Mouse (Mus musculus): ENCODE measurements around the gene Sympk.

DNA sequence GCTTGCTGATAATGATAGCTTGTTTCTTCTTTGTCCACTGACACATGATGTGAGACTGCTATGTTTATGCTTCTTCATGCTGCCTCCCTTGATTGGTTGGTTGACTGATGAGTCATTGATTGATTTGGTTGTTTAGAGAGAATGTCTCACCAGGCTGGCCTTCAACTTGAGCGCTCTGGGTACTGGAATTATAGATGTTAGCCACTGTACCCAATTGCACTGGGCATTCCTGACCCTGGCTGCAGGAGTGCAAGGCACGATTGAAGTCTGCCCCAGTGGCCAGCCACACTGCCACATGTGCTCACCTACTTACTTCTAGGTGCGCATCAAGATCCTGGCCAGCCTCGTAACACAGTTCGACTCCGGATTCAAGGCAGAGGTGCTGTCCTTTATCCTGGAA is 20.4 kb downstream of the Sympk start:
- no peak for TF ChIP-seq EP300 (IDR thresholded peaks at IDR 0.05; ENCODE audit: low read length)
- no peak for TF ChIP-seq ZKSCAN1 (IDR thresholded peaks at IDR 0.05; ENCODE audit: borderline replicate concordance, low read depth, low read length)

All from CH12.LX (cell line).